Mouse (Mus musculus) gastrocnemius, postnatal 14 days (tissue): ENCODE measurements around the gene Rnaseh2b. TPM values are rescaled to one million over a fixed set of nuclear protein-coding genes. Genes with fewer than 3 reads are reported as not detected.

Experiments used
- DNase-seq: peaks from one replicate; pipeline ENCODE4 v3.0.0; 2021; ENCODE audit warnings: mixed read lengths
- intact Hi-C: fragments of 180-260 bp; cut with DNase I; formaldehyde crosslinking; loops from one replicate; pipeline ENCODE4 v1.15.1; 2025; ENCODE audit warnings: low total_unique reads
- long read RNA-seq, 2 experiments: library from polyadenylated mRNA; stranded (forward); transcript quantifications; one replicate each; pipeline ENCODE4 v2.0.0; 2021
- total RNA-seq, 2 experiments: library from RNA; stranded (reverse); gene quantifications; 2 replicates each; pipeline ENCODE4 v1.2.3; 2021

Rnaseh2b gene
- 1 to 10 TPM; 4.3 to 5.6 TPM for total RNA-seq
- long read RNA-seq, experiment 1, partial matches to known transcripts: 0 of 5 reads
- long read RNA-seq, experiment 1, other reads (novel, unspliced or antisense): 2 of 5 reads
- long read RNA-seq, experiment 2, partial matches to known transcripts: 0 of 5 reads
- long read RNA-seq, experiment 2, other reads (novel, unspliced or antisense): 2 of 5 reads

DNA sequence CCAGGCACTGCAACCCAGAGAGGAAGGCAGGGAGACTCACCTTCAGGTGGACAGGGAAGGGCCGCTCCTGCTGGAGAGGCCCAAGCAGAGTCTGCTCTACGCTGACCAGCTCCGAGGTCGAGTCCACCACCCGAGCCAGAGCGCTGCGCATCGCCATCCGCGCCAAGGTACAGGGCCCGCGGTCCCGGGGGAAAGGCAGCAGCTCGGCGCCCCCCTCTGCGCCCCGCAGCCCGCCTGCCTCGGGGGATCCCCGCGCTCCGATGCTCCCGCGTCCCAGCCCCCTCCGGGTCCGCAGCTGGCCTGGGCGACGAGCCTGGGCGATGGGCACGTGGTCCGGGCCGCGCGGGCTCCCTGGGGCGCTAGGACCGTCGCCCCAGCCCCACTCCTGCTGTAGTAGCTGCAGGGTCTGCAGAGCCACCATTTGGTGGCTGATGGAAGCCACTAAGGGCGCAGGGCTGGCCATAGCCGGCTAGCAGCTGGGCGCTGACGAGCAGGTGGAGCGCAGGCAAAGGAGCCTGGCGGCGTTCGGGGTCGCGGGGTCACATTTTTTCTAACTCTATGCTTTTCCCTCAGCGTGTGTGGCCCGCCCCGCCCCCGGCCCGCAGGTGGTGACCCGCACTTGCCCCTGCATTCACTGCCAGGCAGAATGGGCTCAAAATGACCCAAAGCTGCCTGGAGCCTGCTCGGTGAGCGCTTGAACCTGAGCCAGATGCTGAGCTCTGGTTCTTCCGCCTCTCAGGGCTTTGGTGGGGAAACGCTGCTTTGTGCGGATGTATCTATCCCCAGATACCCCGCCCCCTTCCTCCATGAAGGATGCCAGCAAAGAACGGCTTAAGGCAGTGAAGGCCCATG, at the start of gene Rnaseh2b, which contains the start of gene Dleu7:
Gene Rnaseh2b, plus strand, starts transcription at position 102 of the 852 bp plus-strand sequence.
Gene Dleu7, minus strand, starts transcription at position 560 of the 852 bp plus-strand sequence.
- DNase-seq: peak; percentile 31
- intact Hi-C loops: no loop called here

- intact Hi-C loops: no loop called here
- DNase-seq: no peak
These were observed 48.9 kb upstream of the Rnaseh2b start for GRCm38 (mm10) chr14:62243530-62243929.

GRCm38 (mm10) chr14:62245557-62245956, 46.8 kb upstream of the Rnaseh2b start:
- no peak for DNase-seq
- intact Hi-C loops: no loop called here

GRCm38 (mm10) chr14:62248345-62248744, 44.0 kb upstream of the Rnaseh2b start:
- intact Hi-C loops: no loop called here
- DNase-seq: no peak

GRCm38 (mm10) chr14:62248796-62249195, 43.6 kb upstream of the Rnaseh2b start:
- intact Hi-C loops: no loop called here

GRCm38 (mm10) chr14:62249251-62249650, 43.1 kb upstream of the Rnaseh2b start:
- intact Hi-C loops: no loop called here
- DNase-seq: no peak

More at GRCm38 (mm10) chr14:62248796-62249195, 43.6 kb upstream of the Rnaseh2b start:
- peak; percentile 9 for DNase-seq

GRCm38 (mm10) chr14:62250046-62250445, 42.3 kb upstream of the Rnaseh2b start:
- DNase-seq: no peak
- intact Hi-C loops: loop anchor here (10.0 kb wide), 2 partner anchors 205 to 685 kb away; partner anchors contain the start of gene Gucy1b2

DNA sequence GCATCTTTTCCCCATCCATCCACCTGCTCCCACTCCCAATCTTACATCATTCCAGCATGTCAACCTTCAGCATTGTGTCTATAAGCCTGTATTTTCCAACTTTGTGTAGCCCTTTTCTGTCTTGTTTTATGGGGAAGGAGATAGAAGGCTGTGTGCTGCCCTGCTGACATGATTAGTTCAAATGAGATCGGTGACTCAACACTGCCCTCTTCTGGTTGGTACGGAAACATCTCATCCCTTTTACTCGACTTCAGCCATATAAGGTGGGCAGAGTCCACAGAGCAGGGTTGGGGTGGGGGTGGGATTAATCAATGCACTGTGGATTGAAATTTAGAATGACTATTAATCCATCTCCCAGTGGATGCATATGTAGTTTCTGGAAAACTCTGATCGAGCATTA, 40.4 kb upstream of the Rnaseh2b start:
- intact Hi-C loops: loop anchor here (10.0 kb wide), 2 partner anchors 203 to 687 kb away; partner anchors contain the start of gene Gucy1b2
- DNase-seq: peak; percentile 36

GRCm38 (mm10) chr14:62254371-62254770, 38.0 kb upstream of the Rnaseh2b start:
- no peak for DNase-seq
- intact Hi-C loops: loop anchor here (10.0 kb wide), 2 partner anchors 200 to 690 kb away; partner anchors contain the start of gene Gucy1b2

DNA sequence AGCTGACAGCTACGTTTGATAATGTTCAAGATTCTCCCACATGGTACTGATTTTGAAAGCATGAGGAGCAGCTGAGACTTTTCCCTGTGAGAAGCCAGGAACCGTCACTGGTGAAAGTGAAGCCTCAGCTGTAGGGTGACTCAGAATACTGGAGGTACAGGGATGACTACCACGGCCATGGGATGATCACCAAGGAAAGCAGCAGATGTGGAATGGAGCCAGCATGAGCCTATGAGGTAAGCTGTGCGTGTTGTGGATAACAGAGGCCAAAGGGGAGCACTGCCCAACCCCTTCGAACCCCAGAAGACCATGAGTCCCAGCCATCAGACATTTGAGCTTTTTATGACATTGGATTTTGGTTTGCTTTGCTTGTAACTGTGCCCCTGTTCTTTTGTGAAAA, 36.3 kb upstream of the Rnaseh2b start:
- DNase-seq: no peak
- intact Hi-C loops: loop anchor here (10.0 kb wide), 2 partner anchors 199 to 691 kb away; partner anchors contain the start of gene Gucy1b2

DNA sequence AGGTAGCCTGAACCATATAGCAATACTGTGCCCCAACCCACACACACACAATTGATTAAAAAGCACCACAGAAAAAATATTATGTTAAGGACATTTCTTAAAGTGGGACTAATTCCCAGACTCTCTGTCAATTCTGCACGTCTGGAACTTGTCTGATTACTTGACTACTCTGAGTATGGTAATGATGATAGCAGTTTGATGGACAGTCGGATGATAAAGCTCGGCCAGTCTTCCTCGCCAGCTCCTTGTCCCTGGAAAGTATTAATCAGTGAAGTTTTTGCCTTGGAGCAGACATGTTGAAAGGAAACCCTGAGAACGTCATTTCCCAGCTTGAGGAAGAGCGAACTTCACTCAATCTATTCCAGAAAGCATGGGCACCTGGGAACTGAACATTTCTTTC, 34.3 kb upstream of the Rnaseh2b start:
- DNase-seq: no peak
- intact Hi-C loops: loop anchor here (10.0 kb wide), 2 partner anchors 197 to 693 kb away; partner anchors contain the start of gene Gucy1b2

- intact Hi-C loops: loop anchor here (10.0 kb wide), 2 partner anchors 196 to 694 kb away; partner anchors contain the start of gene Gucy1b2
These were observed 33.3 kb upstream of the Rnaseh2b start for GRCm38 (mm10) chr14:62258978-62259536.

DNA sequence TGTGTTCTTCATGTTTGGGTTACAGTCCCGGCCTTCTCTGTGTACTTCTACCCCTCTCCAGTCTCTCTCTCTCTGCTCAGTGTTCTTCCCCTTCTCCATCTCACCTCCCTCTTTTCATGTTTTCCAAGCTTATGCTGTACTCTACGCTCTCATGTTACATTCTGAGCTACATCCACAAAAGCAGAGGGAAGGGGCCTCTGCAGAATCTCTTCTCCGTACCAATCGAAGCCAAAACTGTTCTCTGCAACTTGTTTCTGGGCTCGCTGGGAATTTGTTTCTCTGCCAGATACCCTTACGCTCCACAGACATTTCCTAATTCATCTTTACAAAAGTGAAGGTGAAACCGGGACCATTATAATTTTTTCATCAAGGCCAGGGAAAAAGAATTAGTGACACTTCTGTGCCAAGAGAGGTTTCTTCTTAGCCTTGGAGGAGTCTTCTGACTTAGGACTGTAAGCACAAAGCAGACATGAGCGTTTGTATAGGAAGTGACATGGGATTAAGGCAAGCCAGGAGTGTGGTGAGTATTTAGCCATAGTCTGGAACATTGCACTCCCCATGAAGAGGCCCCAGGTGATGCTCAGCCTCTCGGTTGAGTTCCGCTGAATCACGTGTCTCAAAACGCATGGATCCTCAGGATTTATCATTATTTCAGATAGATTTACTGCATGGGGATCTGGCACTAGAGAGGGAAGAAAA, 21.5 kb upstream of the Rnaseh2b start:
- DNase-seq: no peak
- intact Hi-C loops: no loop called here

More at GRCm38 (mm10) chr14:62258978-62259536, 33.3 kb upstream of the Rnaseh2b start:
- DNase-seq: peak; percentile 41

GRCm38 (mm10) chr14:62273604-62274003, 18.8 kb upstream of the Rnaseh2b start:
- no peak for DNase-seq
- intact Hi-C loops: no loop called here

GRCm38 (mm10) chr14:62282974-62283373, 9.4 kb upstream of the Rnaseh2b start:
- intact Hi-C loops: no loop called here
- DNase-seq: no peak

GRCm38 (mm10) chr14:62288731-62289130, 3.7 kb upstream of the Rnaseh2b start:
- no peak for DNase-seq
- intact Hi-C loops: no loop called here

DNA sequence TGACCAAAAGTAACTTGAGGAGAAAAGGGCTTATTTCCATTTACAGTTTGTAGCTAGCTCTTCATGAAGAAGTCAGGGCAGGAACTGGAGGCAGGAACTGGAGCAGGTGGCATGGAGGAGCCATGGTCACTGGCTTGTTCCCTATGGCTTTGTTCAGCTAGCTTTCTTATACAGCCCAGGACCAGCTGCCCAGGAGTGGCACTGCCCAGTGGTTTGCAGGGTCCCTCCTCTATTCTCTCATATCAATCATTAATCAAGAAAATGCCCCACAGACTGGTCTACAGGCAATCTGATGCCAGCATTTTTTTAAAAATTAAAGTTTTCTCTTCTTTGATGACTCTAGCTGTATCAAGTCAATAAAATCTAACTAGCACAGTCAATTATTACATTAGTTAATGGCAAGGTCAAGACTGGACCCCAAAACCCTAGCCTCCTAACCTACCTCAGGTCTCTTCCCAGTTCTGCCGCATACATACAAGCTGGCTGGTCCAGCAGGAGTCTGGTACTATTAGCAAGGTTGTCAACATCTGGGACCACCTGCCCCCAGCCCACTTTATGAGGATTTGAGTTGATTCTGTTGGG, 892 bp upstream of the Rnaseh2b start:
- DNase-seq: no peak
- intact Hi-C loops: no loop called here

- DNase-seq: no peak
These were observed 262 bp upstream of the Rnaseh2b start for GRCm38 (mm10) chr14:62292166-62292487.

DNA sequence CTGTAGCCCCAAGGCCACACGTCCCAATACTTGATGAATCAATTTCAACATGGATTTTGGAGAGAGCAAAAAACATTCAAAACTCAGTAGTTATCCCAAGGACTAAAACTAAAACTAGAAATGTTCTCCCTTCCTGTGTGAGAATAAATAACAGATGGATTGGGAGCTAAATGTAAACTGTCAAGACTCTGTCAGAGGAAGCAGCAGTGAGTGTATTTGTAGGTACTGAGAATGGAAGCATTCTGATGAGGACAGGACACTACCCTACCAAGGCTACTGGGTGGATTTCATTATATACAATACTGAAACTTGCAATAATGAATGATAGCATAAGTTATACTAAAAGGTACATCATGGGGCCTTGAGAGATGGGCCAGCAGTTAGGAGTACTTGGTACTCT, 6.4 kb downstream of the Rnaseh2b start:
- intact Hi-C loops: no loop called here
- DNase-seq: no peak

More at GRCm38 (mm10) chr14:62292166-62292487, 262 bp upstream of the Rnaseh2b start:
- intact Hi-C loops: no loop called here
